Mouse (Mus musculus) ES-Bruce4 (cell line): ENCODE results near the gene Tmem210.

Experiments used
- CTCF ChIP-seq: IDR thresholded peaks from one replicate; pipeline ENCODE4 v1.8.1; 2011; ENCODE audit warnings: low read depth, low read length
- EP300 ChIP-seq: IDR thresholded peaks from 2 replicates; pipeline ENCODE4 v1.6.1; 2011; ENCODE audit warnings: low read depth, low read length; ENCODE audit not compliant: insufficient read depth

DNA sequence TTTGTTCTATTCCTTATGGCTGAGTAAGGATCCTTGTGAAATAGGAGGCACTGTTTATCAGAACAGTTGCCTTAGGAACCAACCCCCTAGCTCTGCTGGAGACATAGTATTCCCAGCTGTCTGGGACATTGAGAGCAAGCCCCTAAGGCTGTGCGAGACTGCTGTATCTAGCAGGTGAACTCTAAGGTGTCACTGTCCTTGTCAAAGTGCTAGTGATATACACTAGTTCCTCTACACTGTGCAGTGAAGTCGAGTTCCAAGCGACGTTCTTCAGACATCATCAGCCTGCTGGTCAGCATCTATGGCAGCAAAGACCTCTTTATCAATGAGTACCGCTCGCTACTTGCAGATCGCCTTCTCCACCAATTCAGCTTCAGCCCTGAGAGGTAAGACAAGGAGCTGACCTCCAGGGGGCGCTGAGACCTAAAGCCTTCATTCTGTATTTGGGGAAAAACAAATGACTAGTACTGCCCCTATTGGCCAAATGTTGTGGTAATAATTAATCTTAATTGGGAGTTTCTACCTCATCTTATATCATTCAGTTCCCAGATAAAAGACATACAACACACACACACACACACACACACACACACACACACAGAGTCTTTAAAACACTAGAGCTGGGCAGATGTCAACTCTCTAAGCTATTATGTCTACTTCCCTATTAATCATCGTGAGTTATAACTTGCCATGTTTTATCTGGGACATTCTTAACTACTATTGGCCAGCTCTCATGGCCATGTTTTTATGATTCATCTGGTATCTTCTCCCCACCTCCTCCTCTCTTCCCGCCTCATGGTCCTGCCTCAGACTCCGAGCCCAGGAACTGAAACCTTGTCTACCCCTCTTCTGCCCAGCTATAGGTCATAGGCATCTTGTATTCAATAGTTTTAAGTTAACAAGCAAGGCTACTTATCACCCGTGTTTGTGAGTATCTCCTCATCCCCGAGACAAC, 8.7 kb upstream of the Tmem210 start:
- TF ChIP-seq CTCF (peak; percentile 74), EP300 (no peak)
